Mouse (Mus musculus) E14TG2a.4 (cell line): Measurements from ENCODE around the gene Nipal3.

ENCODE experiments used
- CTCF ChIP-seq: conservative IDR thresholded peaks from 2 replicates; pipeline ENCODE4 v1.5.1; 2014; ENCODE audit warnings: low read length
- NANOG ChIP-seq: IDR thresholded peaks from 2 replicates; pipeline ENCODE4 v1.6.1; 2014; ENCODE audit warnings: borderline replicate concordance, low read length, mixed read lengths
- POU5F1 ChIP-seq: IDR thresholded peaks from 2 replicates; pipeline ENCODE4 v1.6.1; 2014; ENCODE audit warnings: low read length, borderline replicate concordance

- TF ChIP-seq CTCF, result no peak
- TF ChIP-seq NANOG, result no peak
- no peak for TF ChIP-seq POU5F1
These were observed 11.0 kb upstream of the Nipal3 start for GRCm38 (mm10) chr4:135505794-135506193.
